Mouse (Mus musculus) layer of hippocampus, adult 9-11 months (tissue): ENCODE measurements around the gene Fam209.
A peak's percentile ranks its signal among the peaks of the same experiment; 100 is the strongest.

ENCODE experiments used
- DNase-seq: peaks from one replicate; pipeline ENCODE4 v3.0.0; 2022

Gene Fam209

DNA sequence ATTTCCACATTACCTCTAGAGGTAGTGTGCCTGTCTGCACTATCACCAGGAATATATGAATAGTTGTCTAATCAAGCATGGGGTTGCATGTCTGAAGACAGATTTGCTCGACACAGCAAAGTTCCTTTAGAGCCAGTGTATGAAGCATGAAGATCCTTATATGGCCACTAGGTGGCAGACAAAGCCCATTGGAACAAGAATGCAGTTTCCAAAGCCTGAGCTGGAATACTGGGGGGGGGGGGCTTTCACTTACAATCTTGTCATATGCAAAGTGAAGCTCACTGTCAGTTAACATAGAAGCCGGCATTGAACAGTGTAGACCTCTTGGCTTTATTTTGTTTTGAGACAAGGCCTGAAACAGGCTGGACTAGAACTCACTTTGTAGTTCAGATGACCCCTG is 5.5 kb downstream of the Fam209 start:
- DNase-seq = no peak

DNA sequence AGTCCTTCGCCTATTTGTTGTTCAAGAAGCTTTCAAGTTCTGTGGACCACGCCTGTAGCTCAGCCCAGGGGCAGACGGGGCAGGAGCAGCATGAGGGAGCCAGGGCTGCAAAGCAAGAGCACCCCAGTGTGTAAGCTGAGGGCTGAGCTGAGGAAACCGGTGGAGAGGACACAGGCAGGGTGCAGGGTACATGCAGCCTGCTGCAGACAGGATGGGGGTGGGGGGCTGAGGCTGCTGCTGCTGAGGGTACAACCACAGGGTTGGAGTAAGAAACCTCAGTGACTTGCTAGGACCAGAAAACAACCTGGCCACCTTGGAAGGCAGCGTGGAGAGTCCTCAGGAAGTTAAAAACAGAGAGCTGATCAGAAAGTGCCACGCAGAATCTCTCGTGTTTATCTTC is 8.0 kb downstream of the Fam209 start:
- no peak for DNase-seq

DNA sequence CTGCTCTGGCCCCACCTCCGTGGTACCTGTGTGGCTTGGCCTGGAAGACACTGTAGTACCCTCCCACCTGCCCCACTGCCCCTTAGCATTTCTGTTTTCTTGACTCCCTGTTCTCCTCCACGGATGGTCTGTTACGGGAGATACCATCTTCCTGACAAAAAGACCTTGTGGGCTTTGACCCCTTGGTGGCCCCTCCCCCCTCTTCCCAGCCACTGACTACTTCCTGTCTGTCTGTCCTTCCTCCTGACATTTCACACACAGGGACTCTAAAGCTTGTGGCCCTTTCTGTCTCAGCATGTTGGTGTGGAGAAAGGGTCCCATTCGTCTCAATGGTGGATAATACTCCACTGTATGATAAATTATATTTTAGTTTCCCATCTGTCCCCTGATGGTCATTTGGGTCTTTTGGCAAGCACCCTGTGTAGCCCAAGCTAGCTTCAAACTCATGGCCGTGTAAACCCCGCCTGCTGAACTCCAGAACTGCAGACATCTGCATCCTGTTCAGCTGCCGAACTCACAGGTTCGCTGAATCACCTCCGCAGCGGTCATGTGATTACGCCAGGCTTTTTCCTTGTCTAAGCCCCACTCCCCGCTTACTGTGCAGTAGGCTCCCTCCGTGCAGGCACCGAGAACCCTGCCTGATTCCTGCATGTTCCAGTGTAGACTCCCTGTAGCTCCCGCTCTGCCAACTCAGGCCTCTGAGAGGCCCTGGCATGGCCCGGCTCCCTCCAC is 9.5 kb downstream of the Fam209 start:
- no peak for DNase-seq

DNA sequence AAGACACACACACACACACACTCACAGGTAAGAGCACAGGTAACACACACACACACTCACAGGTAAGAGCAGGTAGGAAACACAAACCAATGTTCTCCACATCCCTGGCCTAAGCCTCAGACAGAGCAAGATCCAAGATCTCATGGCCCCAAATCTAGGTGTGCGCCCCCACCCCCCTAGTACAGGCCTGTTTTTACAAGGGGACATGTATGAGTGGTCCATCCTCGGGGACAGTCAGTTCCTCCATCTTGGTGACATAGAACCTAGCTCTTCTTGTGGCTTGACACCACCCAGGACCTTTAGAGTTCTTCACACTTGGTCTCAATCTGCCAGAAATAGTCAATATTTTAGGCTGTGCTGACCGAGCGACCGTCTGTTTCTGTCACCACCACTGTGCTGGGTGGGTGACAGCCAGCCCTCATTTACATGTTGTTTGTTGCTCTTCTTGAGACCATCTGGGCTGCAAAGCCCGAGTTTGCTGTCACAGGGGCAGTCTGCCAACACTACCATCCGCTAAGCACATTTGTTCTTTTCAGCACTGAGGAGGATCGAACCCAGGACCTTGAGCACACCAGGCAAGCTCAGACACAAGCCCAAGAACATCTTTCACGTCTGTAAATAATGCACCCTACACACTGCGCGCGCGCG is 11.6 kb downstream of the Fam209 start:
- DNase-seq = peak; percentile 32

DNA sequence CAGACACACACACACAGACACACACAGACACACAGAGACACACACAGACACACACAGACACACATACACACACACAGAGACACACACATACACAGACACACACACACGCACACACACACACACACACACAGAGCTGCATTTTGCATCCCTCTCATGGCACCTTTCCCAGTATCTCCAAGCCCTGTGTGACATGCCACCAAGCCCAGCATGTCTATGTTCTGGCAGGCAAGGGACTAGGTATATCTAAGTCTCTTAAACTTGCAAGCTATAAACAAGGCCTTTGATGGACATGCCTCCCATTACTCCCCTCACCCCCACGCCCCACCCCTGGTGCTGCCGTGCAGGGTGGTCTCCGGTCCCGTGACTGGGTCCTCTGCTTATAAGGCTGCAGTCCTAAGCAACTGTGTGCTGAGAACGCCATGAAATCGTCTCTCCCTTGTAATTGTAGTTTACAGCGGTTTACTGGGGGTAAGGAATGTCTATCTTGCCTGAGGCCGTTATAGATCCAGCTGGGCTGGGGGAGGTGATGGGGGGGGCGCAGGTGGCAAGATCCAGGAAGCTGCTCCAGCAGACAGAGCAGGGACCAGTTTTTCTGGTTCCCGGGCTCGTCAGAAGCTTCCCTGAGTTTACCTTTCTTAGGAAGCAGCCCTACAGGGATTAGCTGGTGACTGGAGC is 12.5 kb downstream of the Fam209 start:
- no peak for DNase-seq

DNA sequence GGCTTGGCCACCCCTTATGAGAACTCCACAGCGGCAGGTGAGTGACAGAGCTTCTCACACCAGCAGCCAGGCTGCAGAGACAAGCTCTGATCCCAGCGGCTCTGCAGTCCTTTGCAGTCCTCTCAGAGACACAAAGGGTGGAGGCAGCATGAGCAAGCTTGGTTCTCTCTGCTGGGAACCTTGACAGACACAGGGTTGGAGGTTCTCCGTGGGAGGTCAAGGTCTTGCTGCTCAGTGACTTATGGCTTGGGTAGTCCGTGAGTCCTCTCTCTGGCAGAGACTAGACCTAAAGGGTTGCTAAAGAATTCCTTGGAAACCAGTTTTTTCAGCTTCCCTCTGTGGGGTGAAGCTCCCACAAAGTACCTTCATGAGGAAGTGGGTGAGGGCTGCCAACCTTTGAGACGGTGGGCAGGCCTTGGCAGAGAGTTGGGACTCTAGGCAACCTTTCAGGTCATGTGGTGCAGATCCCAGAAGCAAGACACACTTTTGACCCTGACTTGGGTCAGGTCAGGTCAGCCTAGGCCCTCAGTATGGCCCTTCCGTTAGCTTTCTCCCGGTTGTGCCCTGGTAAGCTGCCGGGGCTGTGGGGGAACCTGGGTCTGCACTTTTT is 24.5 kb downstream of the Fam209 start:
- DNase-seq = no peak

DNA sequence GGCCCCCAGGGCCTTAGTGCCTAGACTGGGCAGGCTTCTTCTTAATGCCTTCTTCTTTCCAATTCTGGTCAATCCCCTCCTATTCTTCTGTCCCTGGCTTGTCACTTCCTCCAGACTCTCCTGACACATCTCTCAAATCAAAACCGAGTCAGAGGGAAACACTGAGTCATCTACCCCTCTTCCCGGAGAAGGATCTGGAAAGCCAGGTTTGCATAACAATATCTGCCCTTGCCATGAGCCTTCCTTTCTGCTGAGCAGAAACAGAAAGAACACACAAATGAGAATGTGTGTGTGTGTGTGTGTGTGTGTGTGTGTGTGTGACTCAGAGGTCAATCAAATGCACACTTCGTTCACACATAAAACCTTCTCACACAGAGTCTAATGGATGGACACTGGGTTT is 26.5 kb downstream of the Fam209 start:
- DNase-seq = no peak

DNA sequence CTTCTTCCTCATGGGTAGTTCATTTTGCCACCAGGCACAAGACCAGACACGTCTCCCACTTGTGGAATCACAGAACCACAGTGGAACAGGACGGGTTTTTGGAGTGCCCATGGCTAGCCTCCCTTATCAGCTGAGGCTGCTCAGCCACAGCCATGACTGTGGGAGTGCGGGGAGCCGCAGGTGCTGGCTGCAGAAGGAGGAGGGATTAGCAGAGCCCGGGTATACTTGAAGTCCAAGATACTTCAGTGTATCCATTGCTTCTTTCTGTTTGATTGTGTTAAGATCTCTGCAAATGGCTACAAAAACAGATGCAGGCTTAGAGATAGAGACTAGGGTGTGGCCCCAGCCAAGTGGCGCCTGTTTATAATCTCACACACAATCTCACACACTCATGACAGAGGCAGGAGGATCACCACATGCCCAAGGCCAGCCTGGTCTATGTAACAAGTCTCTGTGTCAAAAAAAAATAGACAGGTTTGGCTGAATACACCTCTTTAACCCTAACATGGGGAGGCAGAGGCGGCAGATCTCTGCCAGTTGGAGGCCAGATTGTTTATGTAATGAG is 28.5 kb downstream of the Fam209 start:
- DNase-seq = no peak

DNA sequence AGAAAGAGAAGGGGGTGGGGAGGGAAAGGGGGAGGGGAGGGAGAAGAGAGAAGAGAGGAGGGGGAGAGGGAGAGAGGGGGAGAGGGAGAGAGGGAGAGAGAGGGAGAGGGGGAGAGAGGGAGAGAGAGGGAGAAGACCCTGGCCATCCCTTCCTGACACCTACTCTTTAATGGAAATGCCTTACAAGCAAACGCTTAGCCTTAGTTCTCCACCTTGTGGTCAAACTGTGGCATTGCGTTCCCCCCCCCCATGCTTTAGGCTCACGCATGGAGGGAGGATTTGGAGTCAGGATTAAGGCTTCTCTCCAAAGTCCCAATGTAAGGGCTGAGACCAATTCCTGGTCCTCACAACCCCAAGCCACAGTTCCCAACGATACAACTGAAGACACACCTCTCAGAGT is 29.0 kb downstream of the Fam209 start:
- no peak for DNase-seq

DNA sequence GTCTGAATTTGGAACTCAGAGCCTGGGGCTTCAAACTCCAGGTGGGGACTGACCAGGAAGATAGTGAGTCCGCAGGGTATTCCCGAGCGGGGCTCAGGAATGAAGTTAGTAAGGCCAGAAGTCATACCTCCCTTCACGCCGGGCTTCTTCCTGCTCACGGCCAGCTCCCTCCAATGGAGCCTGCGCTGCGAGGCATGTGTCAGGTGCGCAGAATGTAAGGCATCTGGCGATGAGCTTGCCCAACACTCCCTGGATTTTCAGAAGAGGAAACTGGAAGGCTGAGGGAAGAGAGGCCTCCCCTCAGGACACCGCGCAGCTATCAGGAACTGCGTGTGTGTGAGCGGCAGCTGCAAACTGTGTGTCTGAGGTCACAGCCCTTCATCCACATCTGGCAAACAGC is 29.8 kb downstream of the Fam209 start:
- DNase-seq = no peak

DNA sequence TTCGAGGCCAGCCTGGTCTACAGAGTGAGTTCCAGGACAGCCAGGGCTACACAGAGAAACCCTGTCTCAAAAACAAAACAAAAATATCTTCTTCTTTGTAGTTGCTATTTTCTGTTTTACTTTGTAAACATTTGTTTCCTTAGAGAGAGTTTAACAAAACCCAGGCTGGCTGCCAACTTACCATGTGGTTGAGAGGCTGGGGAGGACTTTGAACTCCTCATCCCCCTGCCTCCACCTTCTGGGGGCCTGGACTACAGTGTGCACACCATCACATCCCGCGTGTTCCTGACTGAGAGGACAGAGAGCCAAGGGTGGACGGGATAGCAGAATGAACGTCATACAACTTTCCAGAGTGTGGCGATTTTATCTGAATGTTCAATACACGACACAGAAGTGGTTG is 33.8 kb downstream of the Fam209 start:
- DNase-seq = no peak

DNA sequence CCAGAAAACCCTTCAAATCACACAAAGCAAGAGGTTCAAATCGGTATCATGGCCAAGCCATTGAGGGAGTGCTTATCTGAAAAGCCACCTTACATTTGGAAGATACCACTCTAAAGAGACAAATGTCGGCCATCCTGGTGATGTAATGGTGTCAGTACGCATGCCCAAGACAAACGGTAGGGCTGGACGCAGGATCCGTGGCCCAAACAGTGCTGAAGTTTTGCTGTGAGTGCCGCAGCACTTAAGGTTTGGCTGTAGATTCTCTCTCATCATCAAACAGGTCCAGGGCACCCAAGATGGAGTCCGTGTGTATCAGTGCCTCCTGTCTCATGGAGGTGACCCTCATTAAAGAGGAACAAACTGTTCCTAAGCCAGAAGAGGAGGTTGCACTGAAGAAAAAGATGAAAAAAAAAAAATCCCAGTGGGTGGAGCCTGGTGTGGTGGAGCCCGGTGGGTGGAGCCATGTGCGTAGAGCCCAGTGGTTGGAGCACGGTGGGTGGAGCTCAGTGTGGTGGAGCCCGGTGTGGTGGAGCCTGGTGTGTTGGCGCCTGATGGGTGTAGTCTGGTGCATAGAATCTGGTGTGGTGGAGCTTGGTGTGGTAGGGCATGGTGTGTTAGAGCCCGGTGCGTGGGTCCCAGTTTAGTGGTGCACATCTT is 37.9 kb downstream of the Fam209 start:
- no peak for DNase-seq

DNA sequence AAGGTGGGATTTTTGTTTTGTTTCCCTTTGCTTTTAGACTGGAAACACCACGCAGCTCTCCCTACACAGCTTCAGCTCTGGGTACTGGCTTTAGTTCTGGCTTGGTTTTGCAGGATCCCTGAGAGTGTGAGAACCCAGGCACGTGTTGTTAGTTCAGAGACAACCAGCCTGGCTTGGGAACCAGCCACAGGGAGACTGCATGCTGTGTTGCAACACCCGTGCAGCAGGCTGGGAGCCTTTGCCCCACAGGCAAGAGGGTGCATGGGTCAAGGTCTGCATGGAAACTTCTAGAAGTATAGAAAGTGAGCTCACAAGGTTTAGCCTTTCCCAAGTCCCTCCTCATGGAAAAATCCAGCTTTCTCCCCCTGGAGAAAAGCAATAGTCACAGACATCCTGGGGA is 38.6 kb downstream of the Fam209 start:
- no peak for DNase-seq

DNA sequence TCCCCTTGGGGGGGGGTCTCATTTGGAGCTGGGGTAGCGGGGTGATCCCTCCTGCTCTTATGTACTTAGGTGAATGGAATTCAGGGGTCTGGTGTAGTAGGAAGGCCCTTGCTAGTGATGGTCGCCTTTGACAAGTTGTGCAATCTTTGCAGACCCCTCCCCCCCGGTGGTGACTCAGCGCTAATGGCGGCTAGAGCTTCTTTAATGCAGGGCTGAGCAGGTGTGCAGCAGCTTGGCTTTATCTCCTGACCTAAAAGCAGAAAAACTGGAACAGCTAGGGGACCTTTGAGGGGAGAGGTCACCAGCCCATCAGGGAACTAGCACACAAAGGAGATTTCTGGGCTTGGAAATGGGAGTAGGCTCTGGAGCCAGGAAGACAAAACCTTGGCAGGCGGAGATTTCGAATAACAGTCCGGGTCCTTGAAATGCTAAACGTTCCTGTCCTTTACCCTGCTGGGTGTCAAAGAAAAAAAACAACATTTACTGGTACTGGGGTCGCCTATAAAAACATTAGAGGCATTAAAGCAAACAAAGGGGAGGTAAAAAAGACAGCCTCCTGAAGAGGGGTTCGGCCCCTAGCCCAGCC is 44.2 kb downstream of the Fam209 start:
- DNase-seq = no peak

DNA sequence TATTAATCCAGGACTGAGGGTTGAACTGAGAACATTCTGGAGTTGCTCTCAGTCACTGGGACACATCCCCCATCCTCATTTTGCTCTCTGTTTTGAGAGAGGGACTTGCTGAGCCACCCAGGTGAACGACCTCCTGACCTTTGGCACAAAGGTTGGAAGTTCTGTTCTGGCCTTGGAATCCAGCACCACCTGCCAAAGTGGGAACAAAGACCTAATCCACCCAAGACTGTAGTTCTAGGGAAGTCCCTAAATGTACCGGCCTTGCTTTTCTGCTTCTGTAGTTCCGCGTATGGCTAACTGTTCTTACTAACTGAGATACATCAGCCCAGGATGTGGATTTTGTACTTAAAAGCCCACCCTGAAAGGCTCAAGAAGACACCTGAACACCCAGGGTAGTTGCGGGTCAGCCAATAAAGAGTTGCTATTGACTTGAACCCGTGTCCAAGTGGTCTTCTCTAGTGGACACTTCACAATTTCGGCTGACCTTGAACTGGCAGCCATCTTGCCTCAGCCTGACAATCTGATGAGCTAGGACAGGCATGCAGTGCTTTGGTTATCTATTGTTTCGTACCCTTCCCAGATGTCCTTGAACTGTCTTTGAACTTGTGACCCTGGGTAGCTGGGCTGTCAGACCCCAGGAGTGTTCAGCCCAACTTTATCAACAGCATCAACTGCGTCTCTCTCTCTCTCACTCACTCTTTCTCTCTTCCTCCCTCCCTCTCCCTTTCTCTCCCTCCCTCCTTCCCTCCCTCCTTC is 48.5 kb downstream of the Fam209 start:
- DNase-seq = no peak

DNA sequence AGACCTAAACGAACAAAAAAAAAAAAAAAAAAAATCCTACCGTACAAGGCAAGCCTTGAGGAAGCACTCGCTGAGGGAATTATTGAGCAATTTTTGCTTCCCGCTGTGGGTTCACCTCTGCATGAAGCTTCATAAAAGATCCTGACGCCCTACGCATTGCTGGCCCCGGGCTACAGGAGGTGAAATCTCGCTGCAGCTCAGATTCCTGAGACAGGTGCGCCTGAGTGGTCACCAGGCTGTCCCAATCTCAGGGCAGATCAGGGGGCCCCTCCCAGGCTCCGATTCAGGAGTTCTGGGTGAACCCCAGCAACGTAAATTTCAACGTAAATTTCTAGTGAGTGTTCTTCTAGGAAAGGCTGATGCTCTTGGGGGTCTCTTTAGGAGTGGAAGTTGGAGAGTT is 50.2 kb downstream of the Fam209 start:
- DNase-seq = no peak
